Mouse (Mus musculus): ENCODE measurements around the gene Fhit.
"Not testable (repeated sequence)": the region's sequence is repeated elsewhere in the genome, so short reads cannot be mapped to it uniquely, and the experiment has no call there.

Gene Fhit

DNA sequence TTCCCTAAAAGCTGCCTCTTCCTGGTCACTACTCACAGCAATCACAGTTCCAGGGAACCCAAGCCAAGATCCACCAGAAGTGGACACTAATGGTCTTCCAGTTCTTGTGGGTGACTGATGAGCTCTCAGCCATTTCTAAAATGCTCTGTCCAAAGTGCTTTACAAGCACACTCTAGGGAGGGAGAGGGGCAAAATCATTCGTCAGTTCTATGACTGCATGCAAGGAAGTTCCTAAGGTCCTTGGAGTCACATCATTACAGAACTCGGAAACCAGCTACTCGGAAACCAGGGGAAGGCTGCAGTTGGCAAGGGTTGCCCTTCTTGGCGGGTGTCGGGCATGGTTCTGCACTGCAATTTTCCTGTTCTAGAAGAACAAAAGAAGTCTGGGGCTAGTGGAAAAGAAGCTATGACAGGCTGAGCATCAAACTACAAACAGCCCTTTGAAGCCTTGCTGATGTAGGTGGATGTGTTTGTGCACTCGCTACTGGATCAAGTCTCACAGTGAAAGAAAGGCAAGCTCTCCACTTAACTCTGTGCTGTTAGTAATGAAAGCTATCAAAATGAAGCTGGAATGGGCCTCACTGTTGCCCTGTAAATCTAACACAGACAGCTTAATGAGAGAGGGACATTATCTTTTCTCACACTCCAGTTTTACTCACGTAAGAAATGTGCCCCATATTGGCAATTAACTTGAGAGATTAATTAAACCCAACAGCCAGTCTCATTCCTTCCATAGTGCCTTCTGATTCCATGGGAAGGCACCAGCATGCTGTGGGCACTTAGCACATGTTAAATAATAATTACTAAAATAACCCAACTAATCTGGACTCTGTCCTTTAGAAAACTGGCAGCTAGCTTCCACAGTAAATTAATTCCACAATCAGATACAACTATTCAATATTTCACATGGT lies 243.7 kb downstream of the Fhit start:
- DNase-seq: no peak

DNA sequence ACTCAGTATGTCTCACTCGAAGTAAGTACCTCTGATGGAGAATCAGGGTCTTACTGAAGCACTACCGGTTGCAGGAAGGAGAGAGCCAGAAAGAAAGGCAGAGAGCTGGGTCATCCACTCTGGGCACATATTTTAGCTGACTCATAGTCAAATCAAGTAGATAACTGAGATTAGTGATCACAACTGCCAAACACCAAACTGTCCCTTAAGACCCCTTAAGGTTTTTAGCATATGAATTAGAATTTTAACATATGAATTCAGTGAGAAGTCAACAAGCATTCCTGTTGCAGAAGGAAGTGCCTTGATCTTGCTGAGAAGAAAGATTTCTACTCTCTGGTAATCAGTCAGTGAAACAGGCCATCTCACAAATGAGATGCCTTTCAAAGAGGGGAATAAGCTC lies 253.8 kb downstream of the Fhit start:
- DNase-seq: no peak

DNA sequence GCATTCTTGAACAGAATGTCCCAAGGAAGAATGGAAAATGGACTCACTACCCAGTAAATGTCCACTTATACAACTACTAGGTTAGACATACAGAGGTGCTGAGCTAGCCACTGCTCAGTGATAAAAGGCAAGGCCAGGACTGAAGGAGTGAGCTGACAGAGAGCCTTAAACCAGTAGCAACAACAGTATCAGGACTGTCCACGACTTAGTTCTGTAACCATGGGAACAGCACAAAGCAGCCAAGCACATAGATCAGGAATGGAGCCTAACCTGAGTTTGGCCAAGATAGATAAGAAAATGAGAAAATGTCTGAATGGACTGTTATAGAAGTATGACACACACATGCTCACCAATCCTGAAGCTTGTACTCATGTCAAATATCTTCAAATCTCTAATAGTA lies 279.1 kb downstream of the Fhit start:
- DNase-seq: no peak

DNA sequence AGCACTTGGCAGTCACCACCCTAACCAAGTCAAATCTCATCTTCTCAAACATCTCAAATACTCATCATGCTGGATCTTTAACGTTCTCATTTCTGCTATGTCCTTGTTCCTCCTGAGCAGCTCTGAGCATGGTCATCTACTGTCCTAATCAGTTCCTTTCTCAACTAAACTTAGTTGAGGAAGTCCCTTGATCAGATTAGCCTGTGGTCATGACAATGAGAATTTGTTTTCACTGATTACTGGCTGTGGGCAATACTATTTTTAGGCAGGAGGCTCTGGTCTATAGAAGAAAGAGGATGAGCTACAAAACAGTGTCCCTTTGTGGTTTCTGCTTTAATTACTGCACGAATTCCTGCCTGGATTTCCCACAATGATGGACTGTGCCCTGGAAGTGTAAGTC lies 281.1 kb downstream of the Fhit start:
- DNase-seq: no peak

DNA sequence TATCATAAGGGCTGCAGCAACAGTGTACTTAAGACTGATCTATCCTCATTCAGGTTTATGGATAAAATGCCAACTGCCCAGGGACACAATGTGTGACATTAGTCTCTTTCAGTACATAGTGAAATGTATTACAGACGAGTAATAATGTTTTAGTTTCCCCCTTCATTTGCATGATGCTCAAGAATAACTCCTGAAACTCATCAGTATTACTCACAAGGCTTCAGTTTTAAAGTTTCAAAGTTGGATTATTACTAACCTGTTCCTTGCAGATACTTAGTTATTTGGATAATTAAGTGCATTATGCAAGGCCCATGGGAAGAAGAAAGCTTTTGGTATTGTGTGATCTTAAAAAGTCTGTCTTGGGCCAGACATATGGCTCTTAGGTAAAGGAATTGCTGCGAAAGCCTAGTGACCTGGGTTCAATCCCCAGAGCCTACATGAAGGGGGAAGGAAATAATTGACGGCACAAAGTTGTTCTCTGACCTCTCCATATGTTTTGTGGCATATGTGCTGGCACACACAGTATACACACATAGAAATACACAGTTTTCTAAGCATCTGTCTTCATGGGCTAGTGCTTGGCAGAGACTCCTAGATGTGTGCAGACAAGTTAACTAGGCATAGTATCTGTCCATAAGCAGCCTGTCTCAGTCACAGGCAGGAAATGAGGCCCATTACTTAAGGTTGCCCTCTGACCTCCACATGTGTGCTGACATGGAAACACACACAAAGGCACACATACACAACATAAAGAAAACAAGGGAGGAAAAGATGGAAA lies 287.1 kb downstream of the Fhit start:
- no peak for DNase-seq

DNA sequence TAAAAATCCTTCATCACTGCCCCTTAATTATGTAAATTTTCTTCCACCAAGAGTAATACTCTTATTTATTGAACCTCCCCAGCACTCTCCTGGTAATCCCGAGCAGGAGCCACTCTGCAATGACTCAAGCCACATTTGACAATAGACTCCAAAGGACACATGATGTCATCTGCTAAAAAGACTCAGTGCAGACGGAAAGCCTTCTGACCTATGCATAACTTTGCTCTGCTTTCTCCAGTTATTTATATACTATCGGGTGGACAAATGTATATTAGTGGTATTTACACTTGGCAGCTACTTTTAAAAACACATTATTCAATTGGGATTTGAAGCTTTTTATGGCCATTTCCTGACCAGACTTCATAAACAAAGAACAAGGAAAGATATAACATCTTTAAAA lies 304.2 kb downstream of the Fhit start:
- no peak for DNase-seq

DNA sequence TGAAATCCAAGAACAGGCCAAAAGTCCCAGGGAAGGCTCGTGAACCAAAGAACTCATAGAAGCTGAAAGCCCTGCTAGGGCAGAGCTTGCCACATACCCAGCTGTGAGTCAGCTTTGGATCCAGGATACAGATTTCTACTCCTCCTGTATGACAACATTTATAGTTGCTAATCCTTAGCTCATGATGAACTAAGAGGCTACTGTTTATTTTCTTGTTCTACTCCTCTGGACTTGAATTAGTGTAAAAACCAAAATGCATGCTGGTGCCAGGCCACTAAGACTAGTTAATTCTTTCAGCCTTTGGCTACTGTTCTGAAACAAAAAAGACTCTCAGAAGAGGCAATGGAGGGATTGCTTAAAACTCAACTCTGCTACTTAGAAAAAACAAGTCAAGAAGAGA lies 309.9 kb downstream of the Fhit start:
- DNase-seq: no peak

DNA sequence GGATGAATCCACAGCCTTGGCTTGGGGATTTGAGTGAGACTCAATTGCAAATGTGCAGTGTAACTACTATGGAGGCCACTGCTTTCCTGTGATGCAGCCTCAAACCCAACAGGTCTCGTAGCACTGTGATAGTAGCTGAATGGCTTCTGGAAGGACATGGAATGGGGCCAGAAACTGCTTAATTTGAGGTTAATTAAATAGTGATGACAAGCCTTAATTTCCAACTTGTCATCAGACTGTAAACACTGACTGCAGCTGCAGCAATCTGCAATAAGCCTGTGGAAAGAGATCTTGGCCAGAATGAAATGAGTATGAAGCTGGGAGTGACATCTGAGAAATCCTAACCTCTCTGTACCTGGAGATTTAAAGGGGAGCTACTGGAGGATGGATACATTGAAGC lies 325.8 kb downstream of the Fhit start:
- DNase-seq: no peak

DNA sequence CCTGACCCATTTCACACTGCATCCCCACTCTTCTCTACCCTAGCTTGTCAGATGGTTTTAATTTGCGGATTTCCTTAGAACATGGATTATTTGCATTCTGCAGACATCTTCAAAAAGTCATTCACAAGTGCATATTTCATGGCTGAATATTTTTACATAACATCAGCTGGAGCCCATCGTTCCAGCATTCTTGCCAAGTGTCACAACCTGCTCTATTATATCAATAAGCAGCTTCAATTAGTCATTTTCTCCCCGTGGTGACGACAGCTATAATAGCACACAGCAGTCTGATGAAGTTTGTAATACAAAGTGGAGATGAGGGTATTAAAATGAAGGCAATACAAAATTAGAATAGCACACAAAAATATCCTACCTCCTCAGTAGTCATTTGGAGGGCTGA lies 337.0 kb downstream of the Fhit start:
- DNase-seq: no peak

DNA sequence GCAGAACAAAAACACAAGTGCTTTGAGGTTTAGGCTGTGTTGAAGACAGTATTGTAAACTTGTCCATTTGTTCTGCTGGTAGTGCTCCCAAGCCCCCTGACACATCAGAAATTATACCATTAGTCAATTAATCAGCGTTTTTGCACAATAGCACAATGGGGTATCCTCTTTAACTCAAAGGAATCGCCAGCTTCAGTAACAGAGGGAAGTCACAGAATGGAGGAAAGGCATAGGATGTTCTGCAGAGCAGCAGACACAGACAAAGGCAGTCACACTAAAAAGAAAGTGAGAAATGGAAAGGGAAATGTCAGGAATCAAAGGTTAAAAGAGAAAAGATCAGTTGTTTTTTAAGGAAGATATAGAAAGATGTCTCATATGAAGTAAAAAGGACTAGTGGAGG lies 348.3 kb downstream of the Fhit start:
- DNase-seq: no peak

DNA sequence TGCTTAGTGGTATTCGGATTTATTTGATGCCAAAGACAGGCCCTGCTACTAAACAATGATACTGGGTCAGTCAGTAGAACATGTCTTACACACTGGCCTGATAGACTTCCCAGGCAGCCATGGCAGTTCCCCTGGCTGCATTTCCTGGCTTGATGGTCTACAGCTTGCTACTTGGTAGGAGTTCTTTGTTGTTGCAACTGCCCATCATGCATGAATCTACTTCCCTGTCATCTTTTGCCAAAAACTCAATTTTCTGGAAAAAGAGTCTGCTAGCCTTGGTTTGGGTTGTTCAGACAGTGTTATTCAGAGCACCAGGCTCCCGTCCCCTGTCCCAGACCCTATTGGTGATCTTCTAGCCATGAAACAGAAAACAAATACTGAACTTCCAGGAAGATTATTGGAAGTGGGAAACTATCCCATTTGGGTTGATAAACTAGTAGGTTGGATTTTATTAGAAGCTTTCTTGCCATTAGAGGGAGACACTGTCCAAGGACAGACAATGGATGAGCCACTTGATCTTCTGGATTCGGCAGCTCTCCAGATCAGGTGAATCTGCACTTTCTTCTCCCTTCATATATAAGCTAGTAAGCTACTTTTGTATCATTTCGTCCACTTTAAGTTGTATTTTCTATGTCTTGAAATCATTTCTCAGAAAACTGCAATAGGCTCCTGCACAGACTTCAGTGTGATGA lies 363.2 kb downstream of the Fhit start:
- DNase-seq: no peak

DNA sequence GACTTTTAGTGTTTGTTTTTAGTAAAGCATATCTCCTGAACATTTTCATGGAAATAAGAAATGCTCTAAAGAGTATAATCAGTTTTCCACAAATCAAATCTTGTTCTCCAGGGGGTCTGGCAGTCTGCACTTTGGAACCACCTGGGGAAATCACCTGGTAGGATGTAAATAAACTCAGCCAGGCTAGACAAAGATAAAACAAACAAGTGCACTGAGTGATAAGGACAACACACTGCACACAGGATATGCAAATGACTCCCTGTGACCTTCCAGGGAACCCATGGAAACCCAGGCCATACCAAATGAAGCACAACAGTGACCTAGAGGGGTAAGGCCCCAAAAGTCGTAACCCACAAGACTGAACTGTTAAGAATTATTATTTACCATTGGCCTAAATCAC lies 364.2 kb downstream of the Fhit start:
- DNase-seq: no peak

DNA sequence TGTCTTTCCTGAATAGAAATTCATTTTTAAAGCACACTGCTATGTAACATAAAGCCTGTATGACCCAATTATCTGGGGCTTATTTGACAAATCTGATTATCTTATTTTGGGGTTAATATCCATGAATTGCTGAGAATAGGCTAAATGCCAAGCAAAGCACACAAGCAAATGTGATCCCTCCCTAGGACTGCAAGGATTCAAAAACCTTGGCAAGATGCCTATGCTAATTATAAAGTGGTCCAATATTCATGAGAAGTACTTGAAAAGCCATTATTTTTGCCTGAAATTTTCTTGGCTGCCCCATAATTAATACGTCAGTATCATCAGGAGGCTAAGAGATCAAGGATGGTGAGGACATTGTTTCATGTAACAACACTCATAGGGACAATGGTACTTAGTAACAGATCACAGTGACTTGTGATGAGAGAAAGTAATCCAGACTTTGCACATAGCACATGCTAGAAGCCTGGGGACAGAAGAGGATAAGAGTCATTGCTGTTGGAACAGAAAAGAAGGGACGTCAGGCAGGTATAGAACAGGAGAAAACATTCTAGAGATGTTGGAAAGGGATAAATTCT lies 366.2 kb downstream of the Fhit start:
- DNase-seq: no peak

DNA sequence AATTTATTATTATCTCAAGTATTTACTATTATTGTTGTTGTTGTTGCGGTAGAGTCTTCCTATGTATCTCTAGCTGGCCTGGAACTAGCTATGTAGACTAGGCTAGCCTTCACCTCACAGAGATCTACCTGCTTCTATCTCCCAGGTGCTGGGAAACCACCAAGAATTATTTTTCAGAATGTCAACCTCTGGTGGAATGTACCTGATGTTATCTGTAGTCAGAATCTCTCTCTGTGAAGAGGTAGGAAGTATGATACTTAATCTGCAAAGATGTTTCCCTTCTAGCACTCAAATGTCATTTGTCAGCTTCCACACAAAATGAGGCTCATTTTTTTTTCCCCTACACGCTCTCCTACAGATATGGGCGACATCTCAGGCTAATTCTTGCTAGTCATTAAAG lies 377.9 kb downstream of the Fhit start:
- DNase-seq: no peak

DNA sequence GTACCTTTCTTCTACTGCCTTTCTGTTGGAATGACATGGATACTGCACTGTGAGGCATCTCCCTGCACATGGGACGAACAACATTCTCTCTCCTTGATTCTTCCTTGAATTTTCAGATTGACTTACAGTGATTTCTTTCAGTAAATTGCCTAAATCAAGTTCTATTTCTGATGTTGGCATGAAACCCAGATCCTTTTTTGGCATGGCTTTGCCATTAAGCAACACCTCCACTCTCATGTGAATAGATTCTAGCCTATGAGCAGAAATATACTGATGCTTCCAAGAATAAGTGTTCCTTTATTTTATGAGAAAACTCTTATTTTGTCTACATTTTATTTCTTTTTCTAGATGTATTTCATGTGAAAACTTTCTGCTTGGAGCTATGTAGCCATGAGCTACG lies 383.1 kb downstream of the Fhit start:
- DNase-seq: no peak

DNA sequence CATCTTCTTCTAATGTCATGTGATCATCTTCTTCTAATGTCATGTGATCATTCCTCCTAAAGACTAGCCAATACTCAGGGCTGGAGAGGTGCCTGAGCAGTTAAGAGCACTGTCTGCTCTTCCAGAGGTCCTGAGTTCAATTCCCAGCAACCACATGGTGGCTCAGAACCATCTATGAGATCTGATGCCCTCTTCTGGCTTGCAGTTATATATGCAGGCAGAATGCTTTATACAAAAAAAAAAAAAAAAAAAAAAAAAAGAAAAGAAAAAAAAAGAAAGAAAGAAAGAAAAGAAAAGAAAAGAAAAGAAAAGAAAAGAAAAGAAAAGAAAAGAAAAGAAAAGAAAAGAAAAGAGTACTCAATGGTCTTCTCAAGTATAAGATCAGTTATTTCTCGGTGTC lies 407.0 kb downstream of the Fhit start:
- DNase-seq: not testable (repeated sequence)

DNA sequence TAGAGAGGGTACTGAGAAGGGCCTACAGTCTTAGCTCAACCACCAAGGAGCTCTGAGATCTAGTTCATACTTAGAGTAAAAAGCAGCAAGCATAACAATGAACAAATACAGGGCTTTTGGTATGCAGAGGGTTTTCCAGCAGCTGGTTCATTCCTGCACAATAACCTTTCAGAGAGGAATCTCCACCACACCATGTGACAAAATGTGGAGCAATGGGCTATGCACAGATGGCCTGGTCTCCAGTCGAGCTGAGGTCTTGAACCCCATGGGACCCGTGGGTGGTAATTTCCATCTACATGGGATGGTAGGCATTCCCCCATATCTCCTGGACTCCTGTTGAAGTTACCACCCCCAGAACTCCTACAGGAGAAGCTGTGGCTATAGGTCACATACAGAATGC lies 423.8 kb downstream of the Fhit start:
- no peak for DNase-seq

DNA sequence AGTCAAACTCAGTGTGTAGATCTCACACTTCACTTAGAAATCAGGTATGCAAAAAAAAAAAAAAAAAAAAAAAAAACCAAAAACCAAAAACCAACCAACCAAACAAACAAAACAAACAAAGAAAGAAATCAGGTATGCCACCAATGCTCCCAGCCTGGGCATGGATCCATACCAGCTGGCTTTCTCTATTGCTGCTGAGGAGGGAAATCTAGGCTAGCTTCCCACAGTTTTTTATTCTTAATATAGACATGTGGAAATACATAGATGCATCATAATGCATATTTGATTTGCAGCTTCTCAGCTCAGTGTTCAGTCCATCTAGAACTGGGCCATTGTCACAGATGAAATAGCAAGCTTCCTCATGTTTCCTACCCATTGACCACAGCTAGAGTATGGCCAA lies 439.3 kb downstream of the Fhit start:
- DNase-seq: no peak

DNA sequence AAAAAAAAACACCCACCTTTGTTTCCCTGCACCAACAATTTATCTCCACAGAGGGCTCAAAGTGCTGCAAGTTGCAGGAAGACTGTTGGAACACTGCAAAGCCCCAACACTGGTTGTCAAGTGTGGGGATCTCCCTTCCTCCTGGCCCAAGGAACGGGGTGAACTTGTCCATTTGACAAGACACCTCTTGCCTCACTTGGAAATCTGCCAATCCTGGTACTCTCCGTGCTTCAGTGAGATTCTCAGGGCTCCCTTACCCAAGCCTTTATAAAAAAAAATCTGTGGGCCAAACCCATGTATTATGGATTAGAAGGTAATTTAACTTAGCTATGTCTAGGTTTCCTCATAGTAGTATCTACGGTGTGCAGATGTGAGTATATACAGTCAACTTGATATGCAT lies 448.9 kb downstream of the Fhit start:
- no peak for DNase-seq

DNA sequence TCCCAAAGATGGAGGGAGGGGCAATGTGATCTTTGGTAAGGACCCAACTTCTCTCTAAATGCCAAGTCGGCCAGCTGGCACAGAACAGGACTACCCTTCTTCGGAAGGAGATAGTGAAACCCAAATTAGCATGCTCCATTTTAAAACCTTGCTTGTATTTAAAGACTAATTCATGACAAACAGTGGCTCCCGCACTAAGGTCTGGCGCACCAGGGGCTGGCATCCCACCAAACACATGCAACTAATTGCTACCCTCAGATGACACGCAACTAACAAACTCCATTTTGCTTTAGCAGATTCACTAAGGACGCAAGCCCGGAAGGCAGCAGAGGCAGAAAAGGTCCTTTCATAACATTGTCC lies 449.3 kb downstream of the Fhit start:
- DNase-seq: no peak

DNA sequence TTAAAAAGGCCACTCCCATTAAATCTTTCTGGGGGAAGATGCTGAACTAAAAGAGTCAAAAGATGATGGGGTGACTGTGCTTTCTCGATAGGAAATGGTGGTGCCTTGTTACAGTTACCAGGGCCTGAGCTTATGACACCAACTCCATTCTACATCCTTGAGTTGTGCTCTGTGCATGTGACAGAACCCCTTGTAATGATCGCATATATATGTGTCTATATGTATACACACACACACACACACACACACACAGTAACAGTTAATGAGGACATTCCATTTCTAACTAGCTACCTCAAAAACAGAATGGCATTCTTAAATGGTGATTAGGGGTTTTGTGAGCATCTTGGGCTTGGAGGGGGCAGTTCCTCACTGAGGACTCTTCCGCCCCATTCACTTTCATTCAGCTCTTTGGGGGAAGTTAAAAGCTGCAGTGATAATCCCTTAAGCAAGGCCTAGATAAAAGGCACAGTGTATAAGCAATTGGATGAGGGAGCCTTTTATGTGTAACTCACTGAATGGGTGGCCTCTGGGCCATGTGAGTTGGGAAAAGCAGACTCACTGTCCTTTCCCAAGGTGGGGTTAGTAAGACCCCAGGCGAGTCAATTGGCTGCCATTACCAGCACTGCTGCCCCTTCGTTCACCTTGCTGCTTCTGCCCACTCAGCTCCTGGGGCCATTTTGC lies 449.9 kb downstream of the Fhit start:
- no peak for DNase-seq

DNA sequence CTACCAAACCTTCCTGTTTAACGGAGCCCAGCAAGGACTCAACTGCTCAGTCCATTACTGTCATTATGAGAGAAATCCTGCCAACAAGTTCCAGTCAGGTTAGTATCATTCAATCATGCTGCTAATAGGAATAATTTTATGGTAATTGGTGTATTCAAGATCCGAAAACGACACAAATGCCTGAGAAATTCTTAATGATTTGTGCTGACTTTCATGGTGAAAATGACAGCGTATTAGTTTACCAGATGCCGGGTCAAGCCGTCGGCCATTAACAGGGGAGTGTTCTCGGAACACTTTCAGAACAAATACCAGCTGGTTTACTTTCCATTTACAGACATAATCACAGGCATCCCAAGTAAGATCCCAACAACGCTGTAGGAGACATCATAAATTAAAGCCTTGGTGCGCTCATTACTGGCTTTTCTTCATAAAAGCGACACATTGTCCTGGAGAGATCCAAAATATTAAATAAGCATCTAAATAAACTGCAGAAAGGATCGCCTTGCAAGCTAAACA lies 451.0 kb downstream of the Fhit start:
- DNase-seq: no peak

DNA sequence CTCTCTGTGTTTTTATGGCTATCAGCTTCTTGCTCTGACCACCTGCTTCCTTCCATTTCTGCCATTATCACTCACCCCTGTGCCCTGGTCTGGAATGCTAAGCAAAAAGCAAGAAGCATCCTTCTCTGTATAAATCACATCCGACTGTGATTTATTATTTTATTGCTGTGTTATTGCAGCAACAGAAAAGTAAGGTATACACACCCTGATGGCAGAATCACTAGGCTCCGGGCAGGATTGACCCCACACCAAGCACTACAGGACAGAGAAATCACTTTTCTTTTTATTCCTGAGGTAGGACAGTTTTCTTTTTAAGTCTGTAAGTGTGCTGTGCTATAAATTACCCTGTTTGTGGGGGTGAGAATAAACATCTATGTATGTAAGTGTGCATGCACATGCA lies 460.1 kb downstream of the Fhit start:
- no peak for DNase-seq

Measured in lung, postnatal 14 days (tissue).